Comparison of ENCODE assay signal across 14 mouse cellular contexts in genomic region chr11:84382450-84382849, GRCm38 (mm10).
DNase-seq lines count a peak whose midpoint lies in the region; ATAC-seq lines count a peak whose summit lies in the region.
"Had no signal": no experiment of that assay in that cellular context is flagged by ENCODE, and none has a peak within 500 bp of the region (broad histone marks: within the 10 kb centered on the region; RNA-seq: fewer than 3 reads in every experiment).

No protein-coding gene starts in this region.

- no peak overlapping the region for H3K27ac ChIP-seq in kidney, embryonic 16.5 days (ENCODE audit: low read length)
- peak overlapping the region; percentile 61 for H3K27ac ChIP-seq in hindbrain, embryonic 11.5 days (ENCODE audit: low read depth, low read length)
- no peak overlapping the region for H3K27ac ChIP-seq in neural tube, embryonic 14.5 days (ENCODE audit: low read depth, low read length)
- H3K27ac ChIP-seq: embryonic facial prominence, embryonic 12.5 days; intestine, embryonic 15.5 days had no signal

- 47% methylated on average over 13 of the region's 13 CpGs for WGBS in kidney, embryonic 16.5 days
- 49% methylated on average over 13 of the region's 13 CpGs for WGBS in hindbrain, embryonic 11.5 days
- WGBS in neural tube, embryonic 14.5 days = 22% methylated on average over 13 of the region's 13 CpGs

- H3K4me2 ChIP-seq in kidney, embryonic 16.5 days (replicated peaks; ENCODE audit: low read depth, low read length) = peak overlapping the region; percentile 8; the same call in 1 of the 2 replicates
- H3K4me2 ChIP-seq in hindbrain, embryonic 11.5 days (replicated peaks; ENCODE audit: low read depth, low read length) = no peak overlapping the region
- H3K4me2 ChIP-seq in neural tube, embryonic 14.5 days (ENCODE audit: low read depth, low read length) = no peak overlapping the region
- H3K4me2 ChIP-seq: embryonic facial prominence, embryonic 12.5 days; intestine, embryonic 15.5 days had no signal

- H3K4me1 ChIP-seq in kidney, embryonic 16.5 days (ENCODE audit: insufficient read depth, low read length) = peaks cover 6% of the 10 kb centered on the region
- H3K4me1 ChIP-seq in hindbrain, embryonic 11.5 days (replicated peaks; ENCODE audit: control insufficient read depth, insufficient read depth, low read length) = peaks cover 2% of the 10 kb centered on the region; the same call in 1 of the 2 replicates
- 0 out of 2 replicates have a peak, but pooled peaks cover 10% of the 10 kb centered on the region for H3K4me1 ChIP-seq in neural tube, embryonic 14.5 days (ENCODE audit: control insufficient read depth, insufficient read depth, low read length)
- H3K4me1 ChIP-seq: embryonic facial prominence, embryonic 12.5 days; intestine, embryonic 15.5 days had no signal

- no peaks in the 10 kb centered on the region for H3K27me3 ChIP-seq in kidney, embryonic 16.5 days (ENCODE audit: insufficient read depth, low read length)
- H3K27me3 ChIP-seq in hindbrain, embryonic 11.5 days (ENCODE audit: control insufficient read depth, insufficient read depth, low read length) = no peaks in the 10 kb centered on the region
- H3K27me3 ChIP-seq in neural tube, embryonic 14.5 days (ENCODE audit: control insufficient read depth, insufficient read depth, low read length) = no peaks in the 10 kb centered on the region
- H3K27me3 ChIP-seq: embryonic facial prominence, embryonic 12.5 days; intestine, embryonic 15.5 days had no signal

- no peak overlapping the region for H3K9ac ChIP-seq in kidney, embryonic 16.5 days (replicated peaks; ENCODE audit: low read length)
- no peak overlapping the region for H3K9ac ChIP-seq in hindbrain, embryonic 11.5 days (ENCODE audit: low read depth, low read length)
- H3K9ac ChIP-seq in neural tube, embryonic 14.5 days (replicated peaks; ENCODE audit: low read depth, low read length) = no peak overlapping the region
- H3K9ac ChIP-seq: embryonic facial prominence, embryonic 12.5 days; intestine, embryonic 15.5 days had no signal

- H3K9me3 ChIP-seq in kidney, embryonic 16.5 days (ENCODE audit: low read length) = no peaks in the 10 kb centered on the region
- no peaks in the 10 kb centered on the region for H3K9me3 ChIP-seq in hindbrain, embryonic 11.5 days (ENCODE audit: control insufficient read depth, low read length)
- H3K9me3 ChIP-seq in neural tube, embryonic 14.5 days (ENCODE audit: control insufficient read depth, low read length) = no peaks in the 10 kb centered on the region
- H3K9me3 ChIP-seq: embryonic facial prominence, embryonic 12.5 days; intestine, embryonic 15.5 days had no signal

- no peak overlapping the region for H3K4me3 ChIP-seq in kidney, embryonic 16.5 days (ENCODE audit: low read length)
- H3K4me3 ChIP-seq in hindbrain, embryonic 11.5 days (ENCODE audit: low read depth, low read length) = no peak overlapping the region
- no peak overlapping the region for H3K4me3 ChIP-seq in neural tube, embryonic 14.5 days (ENCODE audit: low read depth, low read length)
- H3K4me3 ChIP-seq: embryonic facial prominence, embryonic 12.5 days; intestine, embryonic 15.5 days had no signal

- DNase-seq in kidney, adult 8-10 months = no peak
- DNase-seq in embryo, embryonic 10.5 days (ENCODE audit: low spot score) = peak; percentile 56
- DNase-seq in hindbrain, embryonic 11.5 days (ENCODE audit: low spot score) = peak; percentile 46
- no peak for DNase-seq in urinary bladder, postnatal 10 days (ENCODE audit: low spot score)
- DNase-seq in urinary bladder, adult 2 months (ENCODE audit: low spot score) = no peak
- DNase-seq: gastrocnemius, postnatal 10 days; heart, postnatal 14 days; kidney, postnatal 14 days; layer of hippocampus, adult 9-11 months; lung, postnatal 14 days had no signal

- no peak for ATAC-seq in kidney, embryonic 16.5 days (ENCODE audit: low FRiP score, low TSS enrichment)
- peak; percentile 60; the same call in 1 of the 2 replicates for ATAC-seq in hindbrain, embryonic 11.5 days (ENCODE audit: low FRiP score)
- ATAC-seq in neural tube, embryonic 14.5 days (ENCODE audit: low read depth) = peak; percentile 54; the same call in 1 of the 2 replicates
- ATAC-seq: intestine, embryonic 15.5 days had no signal

- H3K36me3 ChIP-seq in kidney, embryonic 16.5 days (ENCODE audit: insufficient read depth, low read length) = peaks cover 3% of the 10 kb centered on the region; the same call in 1 of the 2 replicates
- H3K36me3 ChIP-seq in hindbrain, embryonic 11.5 days (ENCODE audit: control insufficient read depth, insufficient read depth, low read length) = no peaks in the 10 kb centered on the region
- H3K36me3 ChIP-seq in neural tube, embryonic 14.5 days (ENCODE audit: control insufficient read depth, insufficient read depth, low read length) = no peaks in the 10 kb centered on the region

Comparison
In these comparisons a context has a peak if more than half of its experiments do, and no peak if none do; other contexts are left out.
1. DNase-seq: peak in embryo, embryonic 10.5 days (single experiment) and hindbrain, embryonic 11.5 days (single experiment); none in kidney, adult 8-10 months (0 of 2), urinary bladder, postnatal 10 days (single experiment) and urinary bladder, adult 2 months (single experiment).